In genomic region chr1:131560500-131560899, GRCm38 (mm10) we compare ENCODE assay signal across 25 mouse cellular contexts. TPM values are rescaled to one million over a fixed set of nuclear protein-coding genes. Genes with fewer than 3 reads are reported as not detected.
"Had no signal": no experiment of that assay in that cellular context is flagged by ENCODE, and none has a peak within 500 bp of the region (broad histone marks: within the 10 kb centered on the region; RNA-seq: fewer than 3 reads in every experiment).

No protein-coding gene starts in this region.

- DNase-seq: kidney, adult 18-20 months; kidney, adult 9 months; kidney, postnatal 14 days; kidney, postnatal 4 days; liver; lung, adult 18-20 months; lung, postnatal 10 days; retina, postnatal 1 day; right cerebral cortex, postnatal 25 days; spleen, adult 18-20 months; thymus, adult 18-20 months; thymus, postnatal 36 days had no signal

- ATAC-seq: liver, embryonic 12.5 days; midbrain, embryonic 15.5 days had no signal

- H3K4me1 ChIP-seq: limb, embryonic 10.5 days; limb, embryonic 13.5 days; liver, embryonic 12.5 days; liver, embryonic 15.5 days; lung, embryonic 15.5 days; midbrain, embryonic 15.5 days; neural tube, embryonic 13.5 days had no signal

- H3K27ac ChIP-seq: limb, embryonic 10.5 days; limb, embryonic 13.5 days; liver, embryonic 12.5 days; liver, embryonic 15.5 days; lung, embryonic 15.5 days; midbrain, embryonic 12.5 days; midbrain, embryonic 15.5 days; neural tube, embryonic 13.5 days had no signal

- H3K27me3 ChIP-seq: limb, embryonic 13.5 days; liver, embryonic 15.5 days; lung, embryonic 15.5 days; midbrain, embryonic 12.5 days; midbrain, embryonic 15.5 days; neural tube, embryonic 13.5 days had no signal

- H3K4me2 ChIP-seq: limb, embryonic 13.5 days; liver, embryonic 12.5 days; liver, embryonic 15.5 days; lung, embryonic 15.5 days; midbrain, embryonic 12.5 days; midbrain, embryonic 15.5 days; neural tube, embryonic 13.5 days had no signal

- H3K9me3 ChIP-seq: limb, embryonic 10.5 days; limb, embryonic 13.5 days; liver, embryonic 12.5 days; liver, embryonic 15.5 days; lung, embryonic 15.5 days; midbrain, embryonic 12.5 days; midbrain, embryonic 15.5 days; neural tube, embryonic 13.5 days had no signal

- H3K36me3 ChIP-seq: limb, embryonic 10.5 days; limb, embryonic 13.5 days; liver, embryonic 12.5 days; liver, embryonic 15.5 days; lung, embryonic 15.5 days; midbrain, embryonic 12.5 days; midbrain, embryonic 15.5 days; neural tube, embryonic 13.5 days had no signal

- H3K4me3 ChIP-seq: limb, embryonic 10.5 days; limb, embryonic 13.5 days; liver, embryonic 12.5 days; liver, embryonic 15.5 days; lung, embryonic 15.5 days; midbrain, embryonic 12.5 days; midbrain, embryonic 15.5 days; neural tube, embryonic 13.5 days had no signal

- H3K9ac ChIP-seq: limb, embryonic 13.5 days; liver, embryonic 12.5 days; liver, embryonic 15.5 days; lung, embryonic 15.5 days; midbrain, embryonic 12.5 days; midbrain, embryonic 15.5 days; neural tube, embryonic 13.5 days had no signal

RNA-seq across cellular contexts. Expression of gene Avpr1b, which starts 38.5 kb away (rescaled TPM):
- total RNA-seq: left cerebral cortex, postnatal 25 days; neutrophil, adult 5-6 weeks had no signal
- polyA plus RNA-seq: kidney, embryonic 16.5 days; limb, embryonic 10.5 days; limb, embryonic 13.5 days; liver, embryonic 12.5 days; liver, embryonic 15.5 days; lung, embryonic 15.5 days; midbrain, embryonic 12.5 days; midbrain, embryonic 15.5 days; neural tube, embryonic 13.5 days; testis, adult 2 months; urinary bladder, adult 2 months had no signal
